Mouse (Mus musculus) retina, postnatal 7 days (tissue): ENCODE results near the gene Sfxn1.

Experiments
- DNase-seq: peaks from one replicate; pipeline ENCODE4 v3.0.0-alpha.2; 2012; ENCODE audit warnings: low read depth, low spot score

Gene Sfxn1

GRCm38 (mm10) chr13:54071606-54072331, at the start of gene Sfxn1:
Sfxn1 (plus strand) TSS chr13:54071869.
- DNase-seq = no peak

DNA sequence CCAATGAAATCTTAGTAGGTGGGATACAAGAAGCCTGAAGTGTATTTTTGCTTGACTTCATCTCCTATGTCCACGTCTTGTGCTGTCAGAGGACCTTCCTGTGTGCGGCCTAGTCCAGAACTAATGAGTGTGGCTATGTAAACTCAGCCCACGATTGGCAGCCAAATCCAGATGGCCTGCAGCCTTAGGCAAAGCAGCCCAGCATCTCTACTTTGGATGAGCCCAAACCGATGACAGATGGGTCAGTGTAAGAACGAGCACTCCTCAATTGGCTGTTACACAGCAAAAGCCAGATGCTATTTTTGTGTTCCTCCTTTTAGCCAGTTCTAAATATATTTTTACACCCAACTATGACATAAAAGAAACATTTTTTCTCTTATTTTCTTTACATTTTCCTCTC, 48.4 kb upstream of the Sfxn1 start:
- no peak for DNase-seq

GRCm38 (mm10) chr13:54027079-54027478, 44.6 kb upstream of the Sfxn1 start:
- no peak for DNase-seq

DNA sequence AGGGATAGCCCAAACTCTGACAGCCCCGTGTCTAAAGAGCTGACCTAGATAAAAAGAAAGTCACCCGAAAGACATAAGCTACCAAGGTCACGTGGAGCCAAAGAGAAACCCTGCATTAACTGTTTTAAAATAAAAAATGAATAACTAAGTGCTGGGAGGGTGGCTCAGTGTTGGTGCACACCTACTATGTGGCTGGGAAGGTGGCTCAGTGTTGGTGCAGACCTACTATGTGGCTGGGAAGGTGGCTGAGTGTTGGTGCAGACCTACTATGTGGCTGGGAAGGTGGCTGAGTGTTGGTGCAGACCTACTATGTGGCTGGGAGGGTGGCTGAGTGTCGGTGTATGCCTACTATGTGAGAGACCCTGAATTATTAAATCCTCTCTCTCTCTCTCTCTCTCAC, 38.0 kb upstream of the Sfxn1 start:
- no peak for DNase-seq

DNA sequence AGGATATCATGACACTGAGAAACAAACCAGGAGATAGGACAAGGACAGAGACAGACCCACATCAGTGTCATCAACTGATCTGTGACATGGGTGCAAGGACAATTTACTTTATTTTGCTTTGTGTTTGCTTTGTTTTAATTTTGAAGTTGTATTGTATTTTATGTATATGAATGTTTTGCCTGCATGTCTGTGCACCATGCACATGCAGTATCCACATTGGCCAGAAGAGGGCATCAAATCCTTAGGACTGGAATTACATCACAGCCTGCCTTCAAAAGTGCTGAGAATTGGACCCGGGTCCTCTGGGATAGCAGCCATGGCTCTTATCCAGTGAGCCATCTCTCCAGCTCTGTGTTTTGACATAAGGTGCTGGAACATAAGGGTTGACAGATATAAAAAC, 36.1 kb upstream of the Sfxn1 start:
- DNase-seq = no peak

DNA sequence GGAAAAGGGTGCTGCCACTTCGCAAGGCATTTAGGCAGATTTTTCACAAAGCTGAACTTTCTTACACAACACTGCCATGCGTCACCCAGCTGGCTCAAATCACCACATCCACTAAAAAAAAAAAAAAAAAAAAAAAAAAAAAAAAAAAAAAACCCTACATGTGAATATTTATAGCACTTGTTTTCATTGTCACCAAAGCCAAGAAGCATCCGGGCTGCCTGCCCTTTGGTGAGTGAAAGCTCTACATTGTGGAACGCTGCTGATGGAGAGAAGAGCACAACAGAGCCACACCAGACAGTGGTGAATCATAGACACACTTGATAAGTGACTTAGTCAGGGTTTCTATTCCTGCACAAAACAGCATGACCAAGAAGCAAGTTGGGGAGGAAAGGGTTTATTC, 33.7 kb upstream of the Sfxn1 start:
- no peak for DNase-seq

GRCm38 (mm10) chr13:54040256-54040655, 31.4 kb upstream of the Sfxn1 start:
- no peak for DNase-seq

- no peak for DNase-seq
Measured at GRCm38 (mm10) chr13:54048679-54049352, 22.9 kb upstream of the Sfxn1 start.

DNA sequence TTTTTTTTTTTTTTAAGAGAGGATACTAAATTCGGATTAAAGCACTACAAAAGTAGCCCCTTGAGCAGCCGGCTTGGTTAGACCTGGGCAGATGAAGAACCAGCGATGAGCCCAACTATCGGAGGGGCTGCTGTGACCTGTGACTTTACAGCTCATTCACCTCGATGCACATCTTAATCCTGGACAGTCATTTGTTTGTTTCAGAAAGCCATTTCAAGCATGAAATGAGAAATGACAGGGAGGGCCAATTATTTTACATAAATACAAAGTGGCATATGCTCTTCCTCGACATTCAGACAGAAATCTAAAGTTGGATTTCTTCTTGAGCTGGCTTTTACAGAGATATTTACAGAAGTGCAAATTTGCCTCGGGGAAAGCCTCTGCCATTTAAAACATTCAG, 20.0 kb upstream of the Sfxn1 start:
- DNase-seq = no peak

GRCm38 (mm10) chr13:54054962-54055361, 16.7 kb upstream of the Sfxn1 start:
- no peak for DNase-seq

DNA sequence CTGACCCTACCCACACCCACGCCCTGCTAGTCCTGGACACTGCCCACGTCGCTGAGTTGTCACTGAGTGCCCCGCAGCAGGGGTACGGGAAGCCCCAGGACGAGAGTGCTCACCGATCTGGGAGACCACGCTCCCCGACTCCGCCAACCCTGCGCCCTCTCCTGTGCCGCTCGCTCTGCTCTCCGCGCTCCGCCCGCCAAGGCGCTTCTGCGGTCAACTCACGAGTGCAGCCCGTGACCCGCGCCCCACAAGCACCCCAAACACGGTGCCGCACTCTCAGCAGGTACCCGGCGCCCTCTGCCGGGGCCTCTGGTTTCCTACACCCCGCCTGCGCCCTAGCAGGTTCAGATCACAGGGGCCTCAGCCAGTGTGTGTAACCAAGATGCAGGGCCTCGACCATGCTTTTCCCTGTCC, 16.2 kb upstream of the Sfxn1 start, which contains the start of gene Drd1:
TSS of gene Drd1 (minus strand) at position 258 of the 414 bp plus-strand sequence.
- peak; percentile 56 for DNase-seq

GRCm38 (mm10) chr13:54062068-54062467, 9.6 kb upstream of the Sfxn1 start:
- DNase-seq = no peak

DNA sequence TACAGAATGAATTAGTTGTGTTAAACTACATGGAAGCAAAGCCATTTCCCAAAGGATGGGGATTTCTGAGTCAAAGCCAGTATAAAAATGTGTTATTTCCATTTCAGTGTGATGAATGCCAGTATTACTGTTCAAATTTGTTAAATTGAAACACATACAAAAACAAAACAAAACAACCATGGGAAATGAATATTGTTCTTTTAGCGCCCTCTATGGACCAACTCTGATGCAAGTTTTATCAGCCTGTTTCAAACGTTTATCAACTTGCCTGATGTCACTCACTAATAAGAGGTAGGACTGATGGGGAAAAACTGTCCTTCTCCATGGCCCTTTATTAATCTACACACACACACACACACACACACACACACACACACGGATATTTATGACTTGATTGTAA, 8.4 kb upstream of the Sfxn1 start:
- DNase-seq = no peak

- no peak for DNase-seq
Measured at GRCm38 (mm10) chr13:54066081-54066746, 5.5 kb upstream of the Sfxn1 start.

- DNase-seq = no peak
Measured at GRCm38 (mm10) chr13:54067617-54068166, 4.0 kb upstream of the Sfxn1 start.

GRCm38 (mm10) chr13:54071011-54071410, 658 bp upstream of the Sfxn1 start:
- no peak for DNase-seq

- DNase-seq = no peak
Measured at GRCm38 (mm10) chr13:54072526-54073057, 923 bp downstream of the Sfxn1 start.

GRCm38 (mm10) chr13:54073066-54073465, 1.4 kb downstream of the Sfxn1 start:
- no peak for DNase-seq

DNA sequence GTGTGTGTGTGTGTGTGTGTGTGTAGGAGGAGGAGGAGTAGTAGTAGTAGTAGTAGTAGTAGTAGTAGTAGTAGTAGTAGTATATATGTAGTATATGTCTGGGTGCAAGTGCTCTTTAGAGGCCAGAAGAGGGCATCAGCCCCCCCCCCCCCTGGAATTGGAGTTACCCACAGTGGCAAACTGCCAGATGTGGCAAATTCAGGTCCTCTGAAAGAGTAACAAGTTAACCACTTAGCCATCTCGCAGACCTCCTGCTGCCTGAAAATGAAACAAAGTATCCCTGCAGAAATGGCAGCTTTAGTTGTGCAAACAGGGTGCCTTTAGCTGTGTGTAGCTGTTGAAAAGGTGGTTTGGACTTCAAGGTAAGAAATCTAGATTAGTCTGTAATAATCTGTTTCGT, 1.8 kb downstream of the Sfxn1 start:
- DNase-seq = no peak

DNA sequence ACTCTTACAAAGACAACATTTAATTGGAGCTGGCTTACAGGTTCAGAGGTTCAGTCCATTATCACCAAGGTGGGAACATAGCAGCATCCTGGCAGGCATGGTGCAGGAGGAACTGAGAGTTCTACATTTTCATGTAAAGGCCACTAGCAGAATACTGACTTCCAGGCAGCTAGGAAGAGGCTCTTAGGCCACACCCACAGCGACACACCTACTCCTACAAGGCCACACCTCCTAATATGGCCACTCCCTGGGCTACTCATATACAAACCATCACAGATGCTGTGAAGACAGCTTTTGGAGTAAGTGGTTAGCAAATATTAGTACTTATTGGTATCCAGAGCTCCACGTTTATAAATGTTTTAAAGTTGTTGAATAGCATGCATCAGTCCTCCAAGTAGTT, 3.7 kb downstream of the Sfxn1 start:
- DNase-seq = no peak

DNA sequence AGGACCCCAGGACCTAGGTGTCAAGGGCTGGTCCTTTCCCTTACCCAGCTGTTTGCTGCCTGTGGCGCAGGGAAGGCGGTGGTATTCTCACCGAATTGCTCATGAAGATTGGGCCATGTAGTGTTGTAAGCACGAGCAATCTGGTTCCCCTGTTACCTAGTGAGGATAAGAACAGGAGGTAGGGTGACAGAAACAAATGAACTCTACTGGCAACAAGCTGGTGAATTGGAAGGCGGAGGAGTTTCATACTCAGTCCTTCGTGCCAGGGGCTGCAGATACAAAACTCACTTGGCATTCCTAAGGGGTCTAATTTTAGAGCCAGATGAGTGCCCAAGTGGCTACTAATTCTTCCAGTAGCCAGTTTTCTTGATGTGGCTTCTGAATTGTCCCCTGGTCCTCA, 4.4 kb downstream of the Sfxn1 start:
- DNase-seq = no peak
